Mouse (Mus musculus): ENCODE measurements around the gene Exoc3.

- no peak for TF ChIP-seq GATA1 (IDR thresholded peaks at IDR 0.05; ENCODE audit: low read length)
- TF ChIP-seq TAL1 (IDR thresholded peaks at IDR 0.05; ENCODE audit: low read length), result no peak
Observed at GRCm38 (mm10) chr13:74246494-74246893, 38.0 kb upstream of the Exoc3 start.
